Mouse (Mus musculus): Measurements from ENCODE around the gene Pik3c2a.
"Not testable (repeated sequence)": the region's sequence is repeated elsewhere in the genome, so short reads cannot be mapped to it uniquely, and the experiment has no call there.

Gene Pik3c2a

DNA sequence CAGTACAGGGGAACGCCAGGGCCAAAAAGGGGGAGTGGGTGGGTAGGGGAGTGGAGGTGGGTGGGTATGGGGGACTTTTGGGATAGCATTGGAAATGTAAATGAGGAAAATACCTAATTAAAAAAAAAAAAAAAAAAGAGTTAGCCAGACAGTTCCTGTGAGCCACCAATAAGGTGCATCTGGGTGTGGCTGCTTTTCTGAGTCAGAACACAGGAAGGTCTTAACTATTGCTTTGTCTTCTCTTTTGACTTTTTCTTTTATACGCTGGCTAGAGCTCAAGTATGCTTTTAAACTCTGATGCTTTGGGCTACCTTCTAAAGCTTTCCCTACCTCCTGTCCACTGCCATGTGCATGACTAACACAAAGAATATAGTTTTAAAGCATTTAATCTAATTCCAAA lies 55.9 kb downstream of the Pik3c2a start:
- DNase-seq: not testable (repeated sequence)

GRCm38 (mm10) chr7:116379181-116379580 lies 64.1 kb downstream of the Pik3c2a start:
- not testable (repeated sequence) for DNase-seq

- DNase-seq: no peak
Observed at GRCm38 (mm10) chr7:116374284-116374683, 69.0 kb downstream of the Pik3c2a start.

DNA sequence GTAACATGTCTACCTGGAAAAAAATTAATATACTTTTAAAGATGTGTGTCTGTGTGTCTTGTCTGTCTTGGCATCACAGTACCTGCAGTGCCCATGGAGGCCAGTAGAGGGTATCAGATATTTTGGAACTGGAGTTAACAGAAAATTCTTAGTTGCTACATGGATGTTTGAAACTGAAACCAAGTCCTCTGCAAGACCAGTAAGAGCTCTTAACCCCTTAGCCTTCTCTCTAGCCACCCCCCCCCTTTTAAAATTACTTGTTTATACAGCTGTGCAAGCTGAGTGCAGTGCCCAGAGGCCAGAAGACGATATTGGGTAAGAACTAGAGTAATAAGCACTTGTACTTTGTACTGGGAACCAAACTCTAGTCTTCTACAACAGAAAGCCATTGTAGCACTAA lies 107.0 kb downstream of the Pik3c2a start:
- peak; percentile 60 to 68 for DNase-seq

GRCm38 (mm10) chr7:116335133-116335532 lies 108.1 kb downstream of the Pik3c2a start:
- DNase-seq: no peak

DNA sequence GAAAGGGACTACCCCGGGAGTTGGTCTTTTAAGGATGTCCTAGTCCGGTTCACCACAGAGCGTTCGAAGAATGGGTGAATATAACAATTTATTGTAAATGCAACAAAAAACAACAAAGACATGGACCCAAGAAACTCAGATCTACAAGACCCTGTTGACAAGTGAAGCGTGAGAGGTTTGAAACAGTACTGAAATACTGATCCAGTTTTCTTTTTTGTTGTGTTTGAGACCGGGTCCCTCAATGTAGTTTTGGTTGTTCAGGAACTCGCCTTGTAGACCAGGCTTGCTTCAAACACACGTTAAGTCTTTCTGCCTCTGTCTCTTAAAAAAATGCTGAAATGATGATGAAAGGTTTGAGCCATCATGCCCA lies 108.6 kb downstream of the Pik3c2a start:
- DNase-seq: no peak

DNA sequence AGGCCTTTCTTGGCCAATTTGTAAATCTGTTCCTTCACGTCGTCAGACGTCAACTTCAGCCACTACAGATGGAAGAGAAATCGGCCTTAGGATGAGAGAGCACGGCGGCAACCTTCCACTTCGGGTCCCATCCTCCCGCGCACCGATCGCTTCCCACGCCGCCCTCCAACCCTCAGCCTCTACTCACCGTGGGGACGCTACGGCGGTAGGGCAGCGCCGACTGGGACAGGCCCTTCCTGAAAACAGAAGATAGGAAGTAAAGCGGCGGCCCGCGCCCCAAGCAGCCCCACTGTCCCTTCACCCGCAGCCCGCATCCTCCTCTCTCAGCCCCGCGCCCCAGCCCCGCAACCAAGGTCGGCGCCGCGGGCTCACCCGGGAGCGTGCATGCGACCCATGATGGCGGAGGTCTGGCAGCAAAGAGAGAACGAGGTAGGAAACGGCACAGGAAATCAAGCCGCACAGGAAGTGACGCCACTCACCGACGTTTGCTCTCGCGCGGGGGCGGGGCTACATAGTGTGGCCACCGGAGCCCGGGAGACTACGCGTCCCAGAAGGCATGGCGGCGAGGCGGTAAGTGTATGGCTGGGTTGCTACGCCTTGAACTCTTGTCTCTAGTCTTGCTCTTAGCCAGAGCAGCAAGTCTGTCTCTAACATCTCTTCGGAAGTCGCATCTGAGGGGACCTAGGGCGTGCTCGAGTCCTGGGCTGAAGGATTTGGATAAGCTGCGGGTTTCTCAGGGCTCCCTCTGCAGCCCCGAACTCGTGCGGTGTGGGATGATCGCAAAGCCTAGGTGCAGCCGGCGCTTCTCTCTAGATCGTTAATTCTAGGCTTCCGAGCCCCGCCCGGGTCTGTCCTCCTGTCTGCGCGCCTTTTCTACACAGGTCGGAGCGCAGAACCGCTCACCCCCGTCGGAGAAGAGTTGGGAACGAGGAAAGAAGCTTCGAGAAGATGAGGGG lies 109.3 kb downstream of the Pik3c2a start, which contains the start of gene Rps13:
Gene Rps13 (minus strand): TSS at position 483 of the 956 bp plus-strand sequence.
- DNase-seq: peak; percentile 97

- no peak for DNase-seq
Observed at GRCm38 (mm10) chr7:116331246-116331645, 112.0 kb downstream of the Pik3c2a start.

DNA sequence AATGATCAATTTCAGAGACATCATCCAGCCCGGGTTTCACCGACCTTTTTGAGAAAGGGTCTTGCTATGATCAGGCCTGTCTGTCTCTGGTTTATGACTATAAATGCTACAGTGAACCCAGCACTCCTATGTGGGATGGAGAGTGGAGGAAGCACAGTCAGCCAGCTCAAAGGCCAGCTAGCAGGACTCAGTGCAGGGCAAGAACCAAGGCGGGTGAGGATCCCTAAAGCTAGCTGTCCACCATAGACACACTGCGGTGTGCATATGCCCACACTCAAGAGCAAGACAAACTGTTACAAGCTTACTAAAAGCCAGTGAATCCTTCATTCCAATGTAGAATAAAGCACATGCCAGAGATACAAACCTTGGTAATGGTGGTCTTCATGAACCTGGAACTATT lies 113.4 kb downstream of the Pik3c2a start:
- DNase-seq: no peak

- DNase-seq: no peak
Observed at GRCm38 (mm10) chr7:116328777-116329176, 114.5 kb downstream of the Pik3c2a start.

DNA sequence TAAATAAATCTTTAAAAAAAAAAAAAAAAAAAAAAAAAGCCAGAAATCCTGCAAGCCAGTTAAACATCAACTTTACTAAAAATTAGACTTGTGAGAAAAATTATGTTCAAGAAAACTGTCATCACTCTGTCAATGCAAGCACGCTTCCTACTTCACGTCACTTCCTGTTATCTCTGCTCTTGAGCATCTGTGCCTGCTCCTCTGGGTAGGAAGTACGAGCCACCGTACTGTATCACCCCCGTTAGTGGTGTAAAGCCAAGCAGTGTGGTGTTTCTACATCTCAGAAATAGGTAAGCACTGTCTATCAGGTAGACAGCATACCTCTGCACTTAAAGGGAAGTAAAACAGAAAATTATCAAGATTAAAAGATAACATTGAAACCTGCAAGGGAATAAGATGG lies 115.3 kb downstream of the Pik3c2a start:
- peak in 1 of 2 experiments; percentile 21 for DNase-seq

GRCm38 (mm10) chr7:116323331-116323964 lies 119.8 kb downstream of the Pik3c2a start:
- peak; percentile 56 to 57 for DNase-seq

DNA sequence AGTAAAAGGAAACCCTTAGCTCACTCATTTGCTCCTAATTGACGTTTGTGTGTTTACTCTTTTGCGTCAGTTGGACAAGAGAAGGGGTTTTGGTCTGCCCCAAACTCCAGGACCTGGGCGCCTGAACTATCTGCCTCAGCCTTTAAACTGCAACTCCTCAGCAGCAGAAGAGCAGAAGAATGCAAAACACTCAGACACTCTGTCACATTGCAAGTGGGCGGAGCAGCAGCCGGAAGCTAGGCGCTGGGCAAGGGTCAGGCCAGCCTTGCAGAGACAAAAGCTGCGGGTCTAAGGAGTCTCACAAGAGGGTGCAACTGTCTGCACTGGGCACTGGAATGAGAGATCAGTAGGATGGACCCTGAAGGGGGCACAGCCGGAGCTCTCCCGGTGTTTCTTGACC lies 133.8 kb downstream of the Pik3c2a start:
- DNase-seq: peak; percentile 51 to 64

DNA sequence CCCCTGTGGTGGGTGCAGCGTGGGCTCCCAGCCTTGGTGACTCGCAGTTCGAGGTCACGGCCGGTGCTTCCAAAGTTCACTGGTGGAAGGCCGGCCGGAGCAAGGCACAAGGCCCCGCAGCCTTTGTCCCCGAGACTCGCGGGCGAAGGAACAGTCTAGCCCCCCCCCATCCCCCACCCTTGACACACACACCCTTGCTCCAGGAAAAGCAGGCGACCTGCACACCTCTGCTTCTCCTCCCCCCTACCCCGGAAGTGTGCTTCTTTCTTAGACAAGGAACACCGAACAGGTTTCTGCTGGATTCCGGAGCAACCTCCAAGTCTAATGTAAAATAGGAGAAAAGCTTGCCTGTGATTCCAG lies 134.6 kb downstream of the Pik3c2a start:
- peak in 1 of 2 experiments; percentile 55 for DNase-seq

DNA sequence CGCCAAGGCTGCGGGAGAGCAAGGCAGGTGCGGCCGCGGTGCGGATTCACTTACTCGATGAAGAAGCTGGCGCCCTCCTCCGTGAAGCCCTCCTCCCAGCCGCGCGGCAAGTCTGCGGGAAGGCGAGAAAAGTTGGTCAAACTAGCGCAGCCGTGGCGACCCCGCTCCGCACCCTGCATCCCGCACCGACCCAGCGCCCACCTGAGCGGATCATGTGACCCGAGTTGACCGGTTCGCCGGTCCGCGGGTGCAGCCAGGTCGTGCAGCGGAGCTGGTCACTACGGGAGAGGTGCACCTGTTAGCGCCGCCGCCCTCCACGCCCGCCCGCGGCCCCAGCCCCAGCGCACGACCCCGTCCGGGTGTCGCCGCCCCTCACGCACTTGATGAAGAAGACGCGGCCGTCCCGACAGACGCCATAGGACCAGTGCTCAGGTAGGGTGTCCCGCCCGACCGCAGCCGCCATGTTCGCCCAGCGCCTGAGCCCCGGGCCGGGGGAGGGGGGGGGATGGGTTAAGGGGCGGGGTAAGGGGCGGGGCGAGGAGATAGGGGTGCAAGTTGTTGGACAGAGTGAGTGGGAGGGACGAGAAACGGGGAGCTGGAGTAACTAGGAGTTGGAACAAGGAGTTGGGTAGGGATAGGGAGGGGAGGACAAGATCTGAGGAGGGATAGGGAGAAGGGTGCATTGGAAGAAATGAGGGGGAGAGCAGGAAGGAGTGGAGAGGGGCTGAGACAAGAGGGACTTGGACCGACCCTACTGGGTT lies 135.2 kb downstream of the Pik3c2a start, which contains the start of gene Plekha7:
Gene Plekha7 (minus strand): TSS at position 506 of the 761 bp plus-strand sequence.
- peak; percentile 61 to 69 for DNase-seq

- DNase-seq: peak in 1 of 2 experiments; percentile 21
Observed at GRCm38 (mm10) chr7:116307099-116307870, 136.0 kb downstream of the Pik3c2a start.

DNA sequence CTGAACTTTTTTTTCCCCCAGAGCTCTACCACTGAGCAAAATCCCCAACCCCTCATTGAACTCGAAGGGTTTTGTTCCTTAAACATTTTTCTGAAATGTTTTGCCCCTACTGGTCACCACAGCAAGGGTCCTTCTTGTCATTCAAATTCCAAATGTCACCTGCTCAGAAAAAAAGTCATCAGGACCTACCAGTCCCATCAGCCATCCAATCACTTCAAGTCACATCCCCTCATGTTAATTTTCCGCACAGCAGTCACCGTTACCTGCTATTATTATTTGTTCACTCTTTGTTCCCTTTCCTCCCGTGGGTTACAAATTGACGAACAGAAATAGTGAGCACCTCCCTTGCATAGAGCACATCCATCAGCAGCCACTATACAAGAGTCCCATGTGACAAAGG lies 136.6 kb downstream of the Pik3c2a start:
- DNase-seq: no peak

GRCm38 (mm10) chr7:116301661-116302311 lies 141.5 kb downstream of the Pik3c2a start:
- DNase-seq: no peak

GRCm38 (mm10) chr7:116301144-116301543 lies 142.1 kb downstream of the Pik3c2a start:
- DNase-seq: no peak

DNA sequence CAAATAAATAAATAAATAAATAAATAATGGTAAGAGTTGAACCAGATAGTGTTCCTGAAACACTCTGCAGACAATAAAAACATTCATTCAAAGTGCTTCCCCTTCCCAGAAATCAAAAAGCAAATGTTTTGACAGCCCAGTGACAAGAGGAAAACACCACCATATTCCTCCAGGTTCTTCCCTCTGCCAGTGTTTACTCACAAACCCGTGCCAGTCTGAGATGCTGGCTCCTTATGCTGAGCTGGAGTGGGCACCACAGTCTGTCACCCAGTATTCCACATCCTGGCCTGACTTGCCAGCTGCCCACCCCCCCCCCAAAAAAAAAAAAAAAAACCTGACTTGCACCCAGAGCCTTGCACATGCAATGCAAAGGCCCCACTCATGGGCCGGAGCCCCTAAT lies 144.4 kb downstream of the Pik3c2a start:
- no peak for DNase-seq

- no peak for DNase-seq
Observed at GRCm38 (mm10) chr7:116298389-116298788, 144.9 kb downstream of the Pik3c2a start.

GRCm38 (mm10) chr7:116294961-116295360 lies 148.3 kb downstream of the Pik3c2a start:
- peak; percentile 18 to 28 for DNase-seq

Measured in thymus, postnatal 36 days (tissue).